11 mouse cellular contexts compared by ENCODE assay signal in genomic region chr3:40694438-40694837, GRCm38 (mm10). TPM values are rescaled to one million over a fixed set of nuclear protein-coding genes. Genes with fewer than 3 reads are reported as not detected.
DNase-seq lines count a peak whose midpoint lies in the region; ATAC-seq and TF ChIP-seq lines count a peak whose summit lies in the region.
"Had no signal": no experiment of that assay in that cellular context is flagged by ENCODE, and none has a peak within 500 bp of the region (broad histone marks: within the 10 kb centered on the region; RNA-seq: fewer than 3 reads in every experiment).

No protein-coding gene starts in this region.

- no peaks in the 10 kb centered on the region for H3K27me3 ChIP-seq in lung, embryonic 14.5 days (ENCODE audit: insufficient read depth, low read length)
- H3K27me3 ChIP-seq: embryonic facial prominence, embryonic 13.5 days; megakaryocyte, embryonic 14.5 days had no signal

- H3K4me3 ChIP-seq in lung, embryonic 14.5 days (ENCODE audit: low read depth, low read length), result no peak overlapping the region
- H3K4me3 ChIP-seq: embryonic facial prominence, embryonic 13.5 days; megakaryocyte, embryonic 14.5 days had no signal

- H3K9me3 ChIP-seq in lung, embryonic 14.5 days (ENCODE audit: low read depth, low read length), result no peaks in the 10 kb centered on the region
- H3K9me3 ChIP-seq: embryonic facial prominence, embryonic 13.5 days; megakaryocyte, embryonic 14.5 days had no signal

- no peaks in the 10 kb centered on the region for H3K4me1 ChIP-seq in lung, embryonic 14.5 days (ENCODE audit: insufficient read depth)
- H3K4me1 ChIP-seq: embryonic facial prominence, embryonic 13.5 days had no signal

- peak; percentile 25 for DNase-seq in adrenal gland, postnatal 25 days
- no peak for DNase-seq in adrenal gland, adult 2 months
- peak; percentile 49 to 50 for DNase-seq in kidney, postnatal 25 days
- DNase-seq in kidney, adult 9 months, result no peak
- peak; percentile 49 for DNase-seq in brain, embryonic 14.5 days (ENCODE audit: low read depth)
- DNase-seq in lung, embryonic 14.5 days, result peak; percentile 73
- no peak for DNase-seq in ovary, postnatal 10 days (ENCODE audit: low spot score)
- DNase-seq in thymus, postnatal 4 days, result no peak
- DNase-seq: right cerebral cortex, postnatal 4 days had no signal

- peaks cover 9% of the 10 kb centered on the region; the same call in 1 of the 2 replicates for H3K36me3 ChIP-seq in lung, embryonic 14.5 days (ENCODE audit: insufficient read depth)

- ATAC-seq in lung, embryonic 14.5 days (ENCODE audit: insufficient read depth), result peak; percentile 71; the same call in 1 of the 2 replicates

- WGBS in lung, embryonic 14.5 days, result 29% methylated on average over 2 of the region's 2 CpGs

- H3K27ac ChIP-seq in lung, embryonic 14.5 days (ENCODE audit: low read depth), result no peak overlapping the region
- H3K27ac ChIP-seq: embryonic facial prominence, embryonic 13.5 days had no signal

- no peak overlapping the region for H3K9ac ChIP-seq in lung, embryonic 14.5 days
- H3K9ac ChIP-seq: embryonic facial prominence, embryonic 13.5 days had no signal

- no peak for TF ChIP-seq POLR2A in brain, embryonic 14.5 days (IDR thresholded peaks at IDR 0.05; ENCODE audit: borderline replicate concordance, extremely low read depth, insufficient read depth, insufficient read length, poor library complexity, severe bottlenecking)

- no peak overlapping the region for H3K4me2 ChIP-seq in lung, embryonic 14.5 days
- H3K4me2 ChIP-seq: embryonic facial prominence, embryonic 13.5 days had no signal

- no peak for TF ChIP-seq CTCF in brain, embryonic 14.5 days (IDR thresholded peaks at IDR 0.05; ENCODE audit: borderline replicate concordance, extremely low read depth, insufficient read depth, insufficient read length)
- TF ChIP-seq CTCF in lung, embryonic 14.5 days (IDR thresholded peaks at IDR 0.05; ENCODE audit: low read depth), result no peak

RNA-seq across cellular contexts. Expression of gene Slc25a31, which starts 14.2 kb away (rescaled TPM):
- 0.15 TPM in 1 of 2 replicates, not detected in the other for total RNA-seq in adrenal gland, postnatal 25 days (2021)
- total RNA-seq in adrenal gland, adult 2 months (2021), result under 1 TPM in 1 of 2 experiments, not detected in 1; 0.12 TPM
- polyA plus RNA-seq in adrenal gland, adult 2 months (2012; rRNA removed), result not detected in 2 replicates
- polyA plus RNA-seq in brain, embryonic 14.5 days (2012; rRNA removed), result 0.21 and 0.27 TPM in 2 replicates
- 0.31 TPM in 1 of 2 replicates, not detected in the other for polyA plus RNA-seq in lung, embryonic 14.5 days (2014; fragmentation: Nextera tagmentation; extraction: Ambion mirVana)

RNA-seq across cellular contexts. Expression of gene Hspa4l, which starts 49.9 kb away (rescaled TPM):
- total RNA-seq in adrenal gland, postnatal 25 days (2021), result 64.3 and 64.8 TPM in 2 replicates
- total RNA-seq in adrenal gland, adult 2 months (2021), result 10 to 100 TPM; 84.3 to 90.8 TPM
- polyA plus RNA-seq in adrenal gland, adult 2 months (2012; rRNA removed), result 43.2 and 49.8 TPM in 2 replicates
- polyA plus RNA-seq in brain, embryonic 14.5 days (2012; rRNA removed), result 12.0 and 21.4 TPM in 2 replicates
- 11.4 TPM in 2 replicates for polyA plus RNA-seq in lung, embryonic 14.5 days (2014; fragmentation: Nextera tagmentation; extraction: Ambion mirVana)

Comparison
In these comparisons a context has a peak if more than half of its experiments do, and no peak if none do; other contexts are left out.
1. DNase-seq: peak in adrenal gland, postnatal 25 days (single experiment), kidney, postnatal 25 days (2 of 2), brain, embryonic 14.5 days (single experiment) and lung, embryonic 14.5 days (single experiment); none in adrenal gland, adult 2 months (single experiment), kidney, adult 9 months (single experiment), ovary, postnatal 10 days (single experiment) and thymus, postnatal 4 days (single experiment).